Mouse (Mus musculus) urinary bladder, postnatal 25 days (tissue): ENCODE results near the gene Hibadh.
"Not testable (repeated sequence)": the region's sequence is repeated elsewhere in the genome, so short reads cannot be mapped to it uniquely, and the experiment has no call there.

Source experiments
- DNase-seq: peaks from one replicate; pipeline ENCODE4 v3.0.0; 2022; ENCODE audit warnings: low spot score

The Hibadh gene

GRCm38 (mm10) chr6:52640224-52640712 is at the start of gene Hibadh:
Gene Hibadh (minus strand): TSS chr6:52640389.
- DNase-seq: peak; percentile 98

GRCm38 (mm10) chr6:52686901-52687500 is 46.8 kb upstream of the Hibadh start:
- DNase-seq: no peak

- DNase-seq: no peak
Measured at GRCm38 (mm10) chr6:52682607-52683006, 42.4 kb upstream of the Hibadh start.

- no peak for DNase-seq
Measured at GRCm38 (mm10) chr6:52681847-52682485, 41.8 kb upstream of the Hibadh start.

- DNase-seq: no peak
Measured at GRCm38 (mm10) chr6:52680458-52681032, 40.4 kb upstream of the Hibadh start.

GRCm38 (mm10) chr6:52679565-52679964 is 39.4 kb upstream of the Hibadh start:
- DNase-seq: no peak

- not testable (repeated sequence) for DNase-seq
Measured at GRCm38 (mm10) chr6:52677534-52677933, 37.3 kb upstream of the Hibadh start.

GRCm38 (mm10) chr6:52675222-52675921 is 35.2 kb upstream of the Hibadh start:
- no peak for DNase-seq

GRCm38 (mm10) chr6:52674541-52674940 is 34.4 kb upstream of the Hibadh start:
- DNase-seq: no peak

GRCm38 (mm10) chr6:52673706-52674105 is 33.5 kb upstream of the Hibadh start:
- DNase-seq: no peak

- no peak for DNase-seq
Measured at GRCm38 (mm10) chr6:52672539-52672938, 32.4 kb upstream of the Hibadh start.

- no peak for DNase-seq
Measured at GRCm38 (mm10) chr6:52671791-52672190, 31.6 kb upstream of the Hibadh start.

GRCm38 (mm10) chr6:52669878-52670277 is 29.7 kb upstream of the Hibadh start:
- not testable (repeated sequence) for DNase-seq

- DNase-seq: no peak
Measured at GRCm38 (mm10) chr6:52667641-52668040, 27.5 kb upstream of the Hibadh start.

- DNase-seq: no peak
Measured at GRCm38 (mm10) chr6:52663021-52663420, 22.8 kb upstream of the Hibadh start.

- no peak for DNase-seq
Measured at GRCm38 (mm10) chr6:52655266-52655665, 15.1 kb upstream of the Hibadh start.

GRCm38 (mm10) chr6:52648806-52649205 is 8.6 kb upstream of the Hibadh start:
- no peak for DNase-seq

- DNase-seq: no peak
Measured at GRCm38 (mm10) chr6:52648031-52648430, 7.8 kb upstream of the Hibadh start.

- no peak for DNase-seq
Measured at GRCm38 (mm10) chr6:52645926-52646325, 5.7 kb upstream of the Hibadh start.

GRCm38 (mm10) chr6:52642152-52642551 is 2.0 kb upstream of the Hibadh start:
- DNase-seq: no peak

- DNase-seq: no peak
Measured at GRCm38 (mm10) chr6:52641076-52641475, 887 bp upstream of the Hibadh start.

GRCm38 (mm10) chr6:52639546-52640223 is 504 bp downstream of the Hibadh start:
- no peak for DNase-seq
